Mouse (Mus musculus): ENCODE data around the gene Prc1.

Gene Prc1

DNA sequence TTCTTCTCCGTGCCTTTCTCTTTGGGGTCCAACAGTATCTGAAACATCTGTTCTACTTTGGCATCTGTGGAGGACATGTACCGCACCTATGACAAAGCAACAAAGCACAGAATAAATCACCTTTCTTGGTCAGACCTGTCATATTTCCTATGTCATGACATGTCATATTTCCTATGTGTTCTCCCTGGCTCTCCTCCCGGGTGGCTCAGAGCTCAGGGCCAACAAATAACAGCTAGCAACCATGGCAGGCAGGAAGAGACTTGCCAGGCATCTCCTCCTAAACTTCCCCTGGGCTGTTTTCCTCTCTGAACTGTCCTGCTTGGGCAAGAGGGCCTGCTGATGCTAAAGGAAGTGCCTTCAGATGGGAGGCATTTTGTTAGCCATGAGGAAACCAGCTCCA is 42.7 kb downstream of the Prc1 start:
- no peak for DNase-seq (ENCODE audit: low read depth, low spot score)

DNA sequence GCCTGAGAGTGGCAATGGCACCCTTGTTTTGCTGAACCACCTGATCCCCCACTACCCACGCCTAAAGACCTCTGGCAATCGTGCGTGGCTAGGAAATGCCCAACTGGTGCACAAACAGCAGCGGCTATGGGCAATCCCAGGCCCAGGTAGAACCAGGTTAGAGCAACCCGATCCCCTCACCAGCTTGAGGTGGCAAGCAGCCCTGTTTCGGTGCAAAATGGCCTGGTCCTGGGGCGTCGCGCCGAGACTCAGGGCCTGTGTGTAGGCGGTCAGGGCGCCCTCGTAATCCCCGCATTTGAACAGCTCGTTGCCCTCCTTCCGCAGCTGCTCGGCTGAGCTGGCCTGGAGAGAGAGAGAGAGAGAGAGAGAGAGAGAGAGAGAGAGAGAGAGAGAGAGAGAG is 45.1 kb downstream of the Prc1 start:
- DNase-seq (ENCODE audit: low read depth, low spot score) = no peak

DNA sequence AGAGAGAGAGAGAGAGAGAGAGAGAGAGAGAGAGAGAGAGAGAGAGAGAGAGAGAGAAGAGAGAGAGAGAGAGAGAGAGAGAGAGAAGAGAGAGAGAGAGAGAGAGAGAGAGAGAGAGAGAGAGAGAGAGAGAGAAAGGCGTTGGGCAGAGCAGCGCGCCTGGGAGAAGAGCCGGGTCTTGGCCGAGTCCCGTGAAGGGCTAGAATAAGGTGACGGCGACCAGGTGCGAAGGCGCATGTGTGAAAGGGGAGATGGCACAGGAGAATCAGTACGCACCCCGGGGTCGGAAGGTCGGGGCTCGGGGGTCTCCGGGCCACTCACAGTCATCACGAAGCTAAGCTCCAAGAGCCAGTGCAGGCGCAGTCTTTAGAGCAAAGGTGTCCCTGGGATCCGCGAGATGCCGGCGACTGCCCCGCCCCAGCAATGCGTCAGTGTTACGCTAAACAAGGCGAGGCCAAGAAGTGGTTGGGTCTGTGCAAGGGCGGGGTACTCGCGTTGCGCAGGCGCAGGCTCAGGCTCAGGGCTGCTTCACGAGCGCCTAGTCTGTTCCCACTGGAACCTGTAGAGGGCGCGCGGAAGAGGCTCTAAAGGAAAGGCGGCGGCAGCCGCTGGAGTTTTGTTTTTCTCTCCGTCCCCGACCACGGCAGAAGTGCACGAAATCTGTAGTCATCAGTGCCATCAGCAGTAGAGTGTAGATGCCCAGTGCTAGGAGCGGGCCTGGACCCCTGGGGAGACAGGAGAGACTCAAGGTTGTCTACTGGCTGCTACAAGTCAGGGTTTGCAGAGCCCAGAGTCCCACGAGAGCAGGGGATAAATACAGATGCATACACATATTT is 45.8 kb downstream of the Prc1 start:
- peak; percentile 91 for DNase-seq (ENCODE audit: low read depth, low spot score)

DNA sequence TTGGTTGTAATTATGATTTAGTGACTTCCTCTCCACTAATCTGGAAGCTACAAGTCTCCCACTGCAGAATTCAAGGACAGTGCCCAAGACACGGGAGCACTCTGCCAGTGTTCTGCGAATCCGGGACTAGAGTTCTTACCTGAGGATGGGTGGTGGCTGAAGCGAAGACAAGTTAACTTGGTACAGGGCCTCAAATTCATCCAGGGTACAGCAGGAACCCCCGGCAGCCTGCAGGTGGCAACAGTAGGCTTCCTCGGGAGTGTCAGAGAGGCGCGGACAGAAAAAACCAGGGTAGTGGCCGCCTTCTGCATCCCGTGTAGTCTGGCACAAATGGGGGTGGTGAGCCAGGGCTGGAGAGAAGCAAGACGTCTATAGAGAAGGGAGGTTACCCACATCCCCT is 46.5 kb downstream of the Prc1 start, which contains the start of gene Unc45a:
Gene Unc45a, minus strand, starts transcription at position 213 of the 400 bp plus-strand sequence.
- no peak for DNase-seq (ENCODE audit: low read depth, low spot score)

DNA sequence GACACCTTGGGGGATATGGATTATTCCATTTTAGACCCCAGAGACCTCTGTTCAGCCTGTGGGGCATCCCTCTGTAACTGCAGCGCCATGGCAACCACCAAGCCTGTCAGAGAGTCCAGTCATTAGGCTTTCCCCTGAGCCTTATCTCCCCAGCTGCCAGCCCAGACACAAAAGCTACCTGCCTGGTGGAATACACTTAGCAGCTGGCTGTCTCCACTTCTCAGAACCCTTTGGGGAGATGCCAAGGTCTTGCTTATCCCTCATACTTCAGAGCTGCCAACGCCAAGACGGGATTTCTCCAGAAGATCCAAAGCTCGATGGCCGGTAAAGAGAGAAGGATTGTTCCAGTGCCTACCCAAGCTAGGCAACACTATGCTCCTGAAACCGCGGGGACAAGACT is 47.5 kb downstream of the Prc1 start:
- DNase-seq (ENCODE audit: low read depth, low spot score) = no peak

DNA sequence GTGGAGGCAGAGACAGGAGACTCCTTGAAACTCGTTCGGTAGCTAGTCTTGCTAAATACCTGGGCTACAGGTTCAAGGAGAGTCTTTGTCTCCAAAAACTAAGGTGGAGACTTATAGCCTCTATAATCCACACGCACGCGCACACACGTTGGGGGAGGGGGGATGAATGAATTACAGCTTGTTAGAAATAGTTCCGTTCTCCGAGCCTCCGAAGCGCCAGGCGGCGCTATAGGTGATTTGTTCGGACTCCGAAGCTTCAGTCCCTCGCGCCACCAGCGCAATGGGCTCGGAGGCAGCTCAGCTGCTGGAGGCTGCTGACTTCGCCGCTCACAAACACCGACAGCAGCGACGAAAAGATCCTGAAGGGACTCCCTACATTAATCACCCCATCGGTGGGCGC is 48.6 kb downstream of the Prc1 start, which contains the start of gene Hddc3:
Gene Hddc3, plus strand, starts transcription at position 247 of the 400 bp plus-strand sequence.
- peak; percentile 89 for DNase-seq (ENCODE audit: low read depth, low spot score)

DNA sequence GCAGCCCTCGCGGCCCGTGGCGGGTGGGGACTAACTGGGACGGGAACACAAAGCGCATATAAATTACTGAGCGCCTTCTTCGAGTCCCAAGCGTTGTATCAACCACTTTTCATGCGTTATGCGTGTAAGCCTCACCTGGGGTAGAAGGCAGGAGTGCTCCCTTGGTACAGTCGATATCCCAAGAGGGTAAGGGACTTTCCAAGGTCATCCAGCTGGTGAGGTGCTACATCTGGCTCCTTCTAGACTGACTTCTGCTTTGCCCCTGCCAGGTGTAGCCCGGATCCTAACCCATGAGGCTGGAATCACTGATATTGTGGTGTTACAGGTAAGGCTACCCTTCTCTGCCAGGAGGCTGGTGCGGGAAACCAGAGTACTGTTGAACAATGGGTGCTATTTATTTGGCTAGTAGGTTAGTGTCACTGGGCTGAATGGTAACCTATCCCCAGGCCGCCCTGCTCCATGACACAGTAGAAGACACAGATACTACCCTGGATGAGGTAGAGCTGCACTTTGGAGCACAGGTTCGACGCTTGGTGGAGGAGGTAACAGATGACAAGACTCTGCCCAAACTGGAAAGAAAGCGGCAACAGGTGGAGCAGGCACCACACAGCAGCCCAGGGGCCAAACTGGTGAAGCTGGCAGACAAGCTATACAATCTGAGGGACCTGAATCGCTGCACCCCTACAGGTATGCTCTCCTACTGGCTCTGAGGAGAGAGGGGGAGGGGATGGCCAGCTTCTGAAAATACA is 49.2 kb downstream of the Prc1 start:
- no peak for DNase-seq (ENCODE audit: low read depth, low spot score)

DNA sequence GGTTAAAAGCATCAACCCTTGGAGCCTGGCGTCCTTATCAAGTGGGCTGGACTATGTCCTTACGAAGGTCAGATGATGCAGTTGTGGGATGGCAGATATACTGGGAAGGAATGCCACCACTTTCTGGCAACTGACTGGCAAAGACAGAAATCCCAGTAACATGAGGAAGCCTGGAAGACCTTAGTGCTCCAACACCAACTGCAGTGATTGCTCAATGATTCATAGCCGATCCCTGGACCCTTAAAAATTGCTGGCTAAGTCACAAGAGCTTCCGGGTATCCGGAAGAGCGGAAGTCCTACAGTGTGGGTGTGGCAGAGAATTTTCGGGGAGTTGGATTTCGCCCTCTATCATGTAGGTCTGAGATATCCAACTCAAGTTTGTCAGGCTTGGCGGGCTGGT is 51.9 kb downstream of the Prc1 start:
- DNase-seq (ENCODE audit: low read depth, low spot score) = no peak

DNA sequence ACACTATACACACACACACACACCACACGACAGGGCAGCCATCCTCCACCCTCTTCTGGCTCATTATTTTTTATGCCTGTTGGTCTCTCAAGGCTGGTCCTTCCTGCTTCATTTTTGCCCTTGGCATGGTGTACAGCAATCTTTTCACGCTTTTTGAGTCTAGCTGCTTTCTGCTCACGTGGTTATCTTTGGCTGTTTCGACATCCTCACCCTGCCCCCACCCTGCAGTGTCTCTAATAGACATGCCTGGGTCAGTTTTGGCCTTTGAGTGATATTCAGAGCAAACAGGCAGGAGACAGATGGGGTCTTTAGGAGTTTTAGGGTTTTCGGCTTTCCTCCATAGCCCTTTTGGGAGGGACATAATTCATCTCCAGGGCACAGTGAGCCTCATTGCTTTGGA is 52.6 kb downstream of the Prc1 start:
- no peak for DNase-seq (ENCODE audit: low read depth, low spot score)

DNA sequence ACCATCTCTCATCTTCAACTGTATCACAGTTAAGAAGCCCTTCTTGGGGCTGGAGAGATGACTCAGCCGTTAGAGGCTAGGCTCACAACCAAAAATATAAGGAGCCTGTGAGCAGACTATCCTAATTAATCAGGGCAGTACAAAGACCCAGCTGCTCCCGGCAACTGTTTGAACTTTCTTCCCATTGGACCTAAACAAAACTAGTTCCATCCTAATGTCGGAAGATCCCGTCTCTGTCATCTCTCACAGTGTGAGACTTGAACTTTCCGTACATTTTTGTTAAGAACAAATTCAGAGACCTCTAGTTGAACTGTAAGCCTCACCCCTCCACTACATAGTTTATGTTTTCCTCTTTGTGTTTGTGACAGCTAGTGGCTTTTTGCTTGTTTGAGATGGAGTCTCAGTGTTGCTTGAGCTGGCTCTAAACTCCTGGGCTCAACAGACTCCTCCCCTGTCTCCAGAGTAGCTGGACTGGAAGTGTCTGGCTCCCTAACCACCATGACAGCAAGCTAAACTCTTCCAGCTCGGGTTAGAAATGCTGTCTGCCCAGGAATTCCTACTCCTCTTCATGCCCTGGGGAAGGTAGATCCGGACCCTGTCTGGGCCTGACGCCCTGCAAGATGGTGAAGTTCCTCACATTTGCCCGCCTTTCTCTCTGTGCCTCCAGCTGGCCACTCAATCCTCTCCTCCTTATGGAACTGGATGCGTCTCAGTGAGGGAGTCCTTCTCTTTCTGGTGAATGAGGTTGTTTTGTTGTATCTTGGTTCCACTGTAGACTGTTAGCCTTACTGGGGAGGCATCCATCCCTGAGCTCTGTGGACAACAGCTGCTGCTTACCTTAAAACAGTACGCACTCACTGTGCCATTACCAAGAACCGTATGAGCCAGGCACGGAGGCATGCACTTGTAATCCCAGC is 53.7 kb downstream of the Prc1 start:
- DNase-seq (ENCODE audit: low read depth, low spot score) = no peak

DNA sequence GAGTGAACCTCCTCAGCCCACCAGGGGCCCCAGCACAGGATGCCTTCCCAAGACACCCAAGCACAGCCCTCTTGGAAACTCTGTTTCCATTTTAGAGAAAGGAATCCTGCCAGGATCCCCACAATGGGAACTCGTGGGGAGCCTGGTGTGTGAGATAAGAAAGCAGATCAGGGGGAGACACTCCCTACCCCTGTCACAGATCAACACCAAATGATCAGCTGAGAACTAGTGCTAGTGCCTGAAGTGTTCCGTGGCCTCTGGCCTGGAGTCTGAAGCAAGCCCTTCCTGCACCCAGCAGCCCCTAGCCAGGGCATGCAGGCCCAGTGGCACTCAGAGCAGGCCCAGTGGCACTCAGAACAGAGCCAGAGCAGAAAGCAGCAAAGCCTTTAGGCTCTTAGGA is 56.6 kb downstream of the Prc1 start:
- DNase-seq (ENCODE audit: low read depth, low spot score) = no peak

DNA sequence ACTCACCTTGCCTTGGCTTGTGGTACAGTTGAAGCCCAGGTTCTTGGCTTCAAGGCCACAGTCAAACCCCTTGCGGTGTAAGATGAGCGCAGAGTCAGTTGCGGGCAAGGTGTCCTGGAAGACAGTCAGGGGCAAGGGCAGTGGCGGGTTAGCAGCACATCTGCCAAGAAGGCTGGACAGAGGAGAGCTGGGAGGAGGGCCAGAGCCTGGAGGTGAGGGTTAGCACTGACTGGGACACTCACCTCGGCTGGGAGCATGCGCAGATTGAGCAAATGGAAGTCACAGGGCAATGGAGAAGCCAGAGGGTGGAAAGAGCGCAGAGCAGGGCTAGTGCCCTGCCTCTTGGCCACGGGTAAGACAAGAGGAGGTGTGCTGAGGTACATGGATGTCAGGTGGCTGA is 58.7 kb downstream of the Prc1 start:
- DNase-seq (ENCODE audit: low read depth, low spot score) = no peak

DNA sequence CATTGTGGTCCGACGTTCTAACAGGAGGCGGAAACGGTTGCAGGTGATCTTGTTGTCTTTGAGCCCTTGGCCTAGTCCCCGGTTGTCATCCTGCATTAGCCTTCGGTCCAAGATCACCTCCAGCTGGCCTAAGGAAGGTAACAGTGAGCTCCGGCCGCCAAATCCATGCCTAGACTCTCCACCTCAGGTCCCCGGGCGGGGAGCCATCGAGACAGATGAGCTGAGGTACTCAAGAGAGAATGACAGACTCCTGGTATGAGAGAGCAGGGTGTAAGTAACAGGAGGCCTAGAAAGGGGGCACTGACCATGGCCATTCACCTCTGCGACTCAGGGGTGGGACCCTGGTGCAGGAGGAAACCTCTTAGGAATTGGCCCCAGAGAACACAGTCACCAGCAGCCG is 62.1 kb downstream of the Prc1 start:
- no peak for DNase-seq (ENCODE audit: low read depth, low spot score)

DNA sequence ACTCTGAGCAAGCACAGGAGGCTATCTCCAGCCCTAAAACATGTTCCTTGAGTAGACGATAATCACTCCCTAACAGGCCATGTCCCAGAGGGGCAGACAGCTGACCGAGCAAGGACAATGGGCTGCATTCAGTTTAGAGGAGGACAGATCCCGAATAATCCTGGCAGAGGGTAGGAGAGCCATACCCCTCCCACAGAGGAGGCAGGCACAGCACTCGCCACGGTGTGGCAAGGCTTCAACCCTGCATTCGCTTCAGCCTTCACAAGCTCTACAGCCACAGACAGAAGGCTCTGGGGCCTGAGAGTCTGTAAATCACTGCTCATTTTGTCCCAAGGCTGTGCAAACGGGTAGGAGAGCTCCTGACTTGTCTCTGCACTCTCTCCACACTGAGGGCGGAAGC is 62.9 kb downstream of the Prc1 start:
- no peak for DNase-seq (ENCODE audit: low read depth, low spot score)

DNA sequence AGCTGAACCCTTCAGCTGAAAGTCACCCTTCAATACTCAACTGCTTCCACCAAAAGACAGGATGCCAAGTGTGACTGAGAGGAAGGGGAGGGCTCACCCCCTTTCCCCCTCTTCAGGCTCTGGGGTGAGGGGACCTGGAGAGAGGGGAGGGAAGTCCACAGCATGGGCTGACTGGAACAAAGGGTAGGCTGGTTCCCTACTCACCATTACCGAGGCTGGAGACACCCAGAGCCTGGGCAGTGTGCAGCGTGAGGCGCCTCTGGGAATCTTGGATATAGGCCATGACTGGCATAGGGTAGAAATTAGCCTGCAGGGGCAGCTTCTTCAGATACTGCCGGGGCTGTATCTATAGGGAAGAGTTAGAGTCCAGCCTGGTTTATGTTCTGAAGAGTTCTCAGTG is 63.8 kb downstream of the Prc1 start:
- DNase-seq (ENCODE audit: low read depth, low spot score) = no peak

DNA sequence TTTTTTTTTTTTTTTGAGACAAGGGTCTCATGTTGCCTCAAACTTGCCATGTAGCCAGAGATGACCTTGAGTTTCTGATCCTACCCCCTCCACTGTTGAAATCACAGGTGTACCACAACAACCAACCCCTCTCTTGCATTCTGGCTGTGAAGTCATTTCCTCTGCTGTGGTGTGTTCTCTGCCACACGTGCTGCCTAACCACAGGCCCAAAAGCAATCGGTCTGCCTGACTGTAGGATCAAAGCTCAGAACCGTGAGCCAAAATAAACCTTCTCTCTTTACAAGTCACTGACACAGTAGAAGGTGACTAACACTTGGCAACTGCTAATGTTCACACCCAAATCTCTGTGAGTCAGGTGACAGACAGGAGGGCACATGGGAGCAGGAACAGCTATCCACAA is 66.2 kb downstream of the Prc1 start:
- DNase-seq (ENCODE audit: low read depth, low spot score) = no peak

DNA sequence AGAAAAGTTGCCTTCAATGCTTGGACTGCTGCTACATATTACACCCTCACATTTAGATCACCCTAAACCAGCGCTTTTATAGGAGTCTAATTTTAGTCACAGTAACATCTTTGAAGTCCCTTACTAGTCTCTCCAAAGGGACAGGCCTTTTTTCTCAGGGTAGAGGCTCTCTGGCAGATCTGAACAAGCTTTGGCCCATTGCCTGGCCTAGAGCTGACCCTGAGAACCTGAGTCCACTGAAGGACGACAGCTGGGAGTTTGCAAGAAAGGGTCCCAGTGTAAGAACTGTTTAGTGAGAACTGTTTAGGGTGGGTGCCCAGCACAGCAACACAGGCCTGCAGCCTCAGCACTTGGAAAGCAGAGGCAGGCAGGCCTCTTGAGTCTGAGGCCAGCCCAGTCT is 71.5 kb downstream of the Prc1 start:
- DNase-seq (ENCODE audit: low read depth, low spot score) = no peak

All from WW6 (cell line).